Mouse (Mus musculus) intestine, embryonic 14.5 days (tissue): ENCODE measurements around the gene Nxn. TPM values are rescaled to one million over a fixed set of nuclear protein-coding genes. Genes with fewer than 3 reads are reported as not detected.

Source experiments
- ATAC-seq: fragments of 200-750 bp; cut with Nextera tagmentation; replicated peaks from 2 replicates; pipeline ENCODE4 v1.8.0; 2017; ENCODE audit warnings: low read depth, moderate number of reproducible peaks, moderate TSS enrichment, moderate library complexity; ENCODE audit not compliant: low FRiP score, low TSS enrichment
- DNase-seq: peaks from one replicate; pipeline ENCODE4 v3.0.0-alpha.2; 2018; ENCODE audit warnings: low spot score
- H3K27ac ChIP-seq: fragments of 300-500 bp; sonication (generic); 2 replicates; pipeline ENCODE4 v1.5.1; 2014; ENCODE audit warnings: low read depth, mild to moderate bottlenecking, control low read depth
- H3K27me3 ChIP-seq: fragments of 300-500 bp; sonication (generic); replicated peaks from 2 replicates; pipeline ENCODE4 v1.6.1; 2014; ENCODE audit warnings: low read length, control low read depth; ENCODE audit not compliant: control insufficient read depth, insufficient read depth
- H3K36me3 ChIP-seq: fragments of 300-500 bp; sonication (generic); 2 replicates; pipeline ENCODE4 v1.6.1; 2014; ENCODE audit warnings: low read length, control low read depth; ENCODE audit not compliant: control insufficient read depth, insufficient read depth
- H3K4me1 ChIP-seq: fragments of 300-500 bp; sonication (generic); replicated peaks from 2 replicates; pipeline ENCODE4 v1.6.1; 2014; ENCODE audit warnings: low read length, control low read depth, mixed read lengths; ENCODE audit not compliant: control insufficient read depth, insufficient read depth
- H3K4me2 ChIP-seq: fragments of 300-500 bp; sonication (generic); 2 replicates; pipeline ENCODE4 v1.6.1; 2014; ENCODE audit warnings: low read length
- H3K4me3 ChIP-seq: fragments of 300-500 bp; sonication (generic); 2 replicates; pipeline ENCODE4 v1.5.1; 2014; ENCODE audit warnings: low read depth, low read length, control low read depth, mixed read lengths
- H3K9ac ChIP-seq: fragments of 300-500 bp; sonication (generic); 2 replicates; pipeline ENCODE4 v1.6.1; 2014; ENCODE audit warnings: mild to moderate bottlenecking, low read length
- H3K9me3 ChIP-seq: fragments of 300-500 bp; sonication (generic); 2 replicates; pipeline ENCODE4 v1.6.1; 2016; ENCODE audit warnings: low read length, control low read depth; ENCODE audit not compliant: control insufficient read depth
- WGBS: fragments of 180-500 bp; shearing (Covaris S2); extraction: QIAGEN DNeasy Blood & Tissue Kit; methylation state at CpG from one replicate; pipeline ENCODE4 v1.1.7; 2014; 5-methylcytosine and 5-hydroxymethylcytosine counted together
- polyA plus RNA-seq: library from polyadenylated mRNA; unstranded; fragments of >200 nt; fragmentation: Nextera tagmentation; extraction: Ambion mirVana; gene quantifications from 2 replicates; pipeline ENCODE4 v1.2.1, GENCODE M21; 2014

Nxn gene
- polyA plus RNA-seq, 1 experiment from 2014 or later: 45.8 TPM

GRCm38 (mm10) chr11:76278960-76279852 is 119.7 kb downstream of the Nxn start:
- no peak overlapping the region for H3K27ac ChIP-seq
- WGBS: 62% methylated on average over 14 of the region's 14 CpGs
- ATAC-seq: no peak

GRCm38 (mm10) chr11:76272440-76272839 is 126.5 kb downstream of the Nxn start:
- no peaks in the 10 kb centered on the region for H3K27me3 ChIP-seq
- no peak overlapping the region for H3K4me3 ChIP-seq
- H3K4me1 ChIP-seq: no peaks in the 10 kb centered on the region
- no peak for ATAC-seq
- no peaks in the 10 kb centered on the region for H3K9me3 ChIP-seq
- H3K36me3 ChIP-seq: peaks cover 27% of the 10 kb centered on the region
- no peak for DNase-seq
- no peak overlapping the region for H3K9ac ChIP-seq
- H3K4me2 ChIP-seq: no peak overlapping the region
- 80% methylated on average over 4 of the region's 4 CpGs for WGBS
- no peak overlapping the region for H3K27ac ChIP-seq

More at GRCm38 (mm10) chr11:76278960-76279852, 119.7 kb downstream of the Nxn start:
- no peaks in the 10 kb centered on the region for H3K27me3 ChIP-seq
- H3K4me2 ChIP-seq: no peak overlapping the region
- peaks cover 5% of the 10 kb centered on the region; the same call in 1 of the 2 replicates for H3K4me1 ChIP-seq
- no peaks in the 10 kb centered on the region for H3K9me3 ChIP-seq
- H3K9ac ChIP-seq: no peak overlapping the region
- H3K4me3 ChIP-seq: no peak overlapping the region
- peaks cover 4% of the 10 kb centered on the region; the same call in 1 of the 2 replicates for H3K36me3 ChIP-seq
- no peak for DNase-seq

DNA sequence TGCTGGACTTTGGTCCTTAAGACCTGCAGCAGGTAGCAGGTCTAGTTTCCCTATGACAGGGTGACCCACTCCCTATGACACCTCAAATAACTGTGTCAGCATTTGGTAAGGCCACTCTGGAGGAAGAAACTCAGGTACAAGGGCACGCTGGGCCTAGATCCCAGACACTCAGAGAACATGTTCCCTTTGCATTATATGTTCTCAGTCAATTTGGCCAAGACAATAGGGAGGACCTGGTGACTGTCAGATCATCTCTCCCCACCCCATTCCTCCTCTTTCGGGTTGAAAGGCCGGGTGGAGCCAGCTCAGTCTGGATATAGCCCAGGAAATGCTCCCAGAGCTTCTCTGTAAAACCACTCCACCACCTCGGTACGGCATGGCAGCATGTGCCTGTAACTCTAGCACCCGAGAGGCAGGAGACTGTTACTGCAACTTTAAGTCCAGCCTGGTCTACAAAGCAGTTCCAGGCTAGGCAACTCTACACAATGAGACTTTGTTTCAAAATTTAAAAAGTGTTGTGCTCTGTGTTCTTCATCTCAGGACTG is 130.3 kb downstream of the Nxn start:
- H3K27ac ChIP-seq: 0 out of 2 replicates have a peak overlapping the region, but pooled peaks have one; percentile 33

DNA sequence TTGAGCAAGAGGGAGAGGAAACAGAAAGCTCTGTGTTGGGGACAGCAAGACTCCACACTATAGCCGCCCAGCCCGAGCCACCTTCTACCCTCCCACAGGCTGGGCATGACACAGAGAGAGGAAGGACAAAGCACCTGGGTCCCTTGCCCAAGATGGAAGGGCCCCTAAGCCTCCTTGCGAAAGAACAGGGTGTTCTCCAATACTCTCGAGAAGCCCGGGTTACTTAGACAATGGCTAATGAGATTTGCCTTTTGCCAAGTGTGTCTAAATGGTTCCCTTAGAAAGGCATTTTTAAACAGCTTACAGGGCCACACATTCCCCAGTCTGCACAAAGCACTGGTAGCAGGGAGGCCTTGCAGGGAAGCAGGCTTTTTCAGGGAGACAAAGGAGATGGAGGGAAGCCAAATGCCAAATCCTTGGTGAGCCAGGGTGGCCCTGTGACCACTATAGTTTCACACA is 130.9 kb downstream of the Nxn start:
- Histone ChIP-seq H3K4me2 (no peak overlapping the region), H3K9me3 (no peaks in the 10 kb centered on the region), H3K27ac (peak overlapping the region; percentile 33; the same call in 1 of the 2 replicates), H3K4me3 (no peak overlapping the region), H3K9ac (no peak overlapping the region), H3K36me3 (peaks cover 19% of the 10 kb centered on the region; the same call in 1 of the 2 replicates), H3K27me3 (no peaks in the 10 kb centered on the region), H3K4me1 (0 out of 2 replicates have a peak, but pooled peaks cover 3% of the 10 kb centered on the region)
- ATAC-seq: no peak
- 57% methylated on average over 5 of the region's 5 CpGs for WGBS
- DNase-seq: no peak

More for the DNA sequence above, 130.3 kb downstream of the Nxn start:
- H3K36me3 ChIP-seq: peaks cover 18% of the 10 kb centered on the region
- WGBS: 78% methylated on average over 6 of the region's 6 CpGs
- H3K27me3 ChIP-seq: no peaks in the 10 kb centered on the region
- no peak overlapping the region for H3K4me2 ChIP-seq
- H3K9ac ChIP-seq: no peak overlapping the region
- no peak overlapping the region for H3K4me3 ChIP-seq
- DNase-seq (no peak), ATAC-seq (no peak)
- no peaks in the 10 kb centered on the region for H3K4me1 ChIP-seq
- H3K9me3 ChIP-seq: no peaks in the 10 kb centered on the region

- H3K27ac ChIP-seq: peak overlapping the region; percentile 33; the same call in 1 of the 2 replicates
- no peak for DNase-seq
- WGBS: 51% methylated on average over 7 of the region's 7 CpGs
- no peak overlapping the region for H3K4me2 ChIP-seq
- no peaks in the 10 kb centered on the region for H3K27me3 ChIP-seq
- no peaks in the 10 kb centered on the region for H3K9me3 ChIP-seq
- ATAC-seq: no peak
- 0 out of 2 replicates have a peak, but pooled peaks cover 4% of the 10 kb centered on the region for H3K4me1 ChIP-seq
- H3K9ac ChIP-seq: no peak overlapping the region
- H3K36me3 ChIP-seq: peaks cover 17% of the 10 kb centered on the region; the same call in 1 of the 2 replicates
- H3K4me3 ChIP-seq: no peak overlapping the region
Observed at GRCm38 (mm10) chr11:76267550-76267949, 131.4 kb downstream of the Nxn start.

- ATAC-seq: no peak
- H3K9ac ChIP-seq: no peak overlapping the region
- no peaks in the 10 kb centered on the region for H3K9me3 ChIP-seq
- WGBS: 17% methylated on average over 19 of the region's 19 CpGs
- no peak for DNase-seq
- H3K27ac ChIP-seq: no peak overlapping the region
- 0 out of 2 replicates have a peak, but pooled peaks cover 4% of the 10 kb centered on the region for H3K4me1 ChIP-seq
- no peak overlapping the region for H3K4me3 ChIP-seq
- H3K27me3 ChIP-seq: no peaks in the 10 kb centered on the region
- H3K4me2 ChIP-seq: no peak overlapping the region
- peaks cover 34% of the 10 kb centered on the region for H3K36me3 ChIP-seq
Observed at GRCm38 (mm10) chr11:76262611-76263351, 136.2 kb downstream of the Nxn start.

DNA sequence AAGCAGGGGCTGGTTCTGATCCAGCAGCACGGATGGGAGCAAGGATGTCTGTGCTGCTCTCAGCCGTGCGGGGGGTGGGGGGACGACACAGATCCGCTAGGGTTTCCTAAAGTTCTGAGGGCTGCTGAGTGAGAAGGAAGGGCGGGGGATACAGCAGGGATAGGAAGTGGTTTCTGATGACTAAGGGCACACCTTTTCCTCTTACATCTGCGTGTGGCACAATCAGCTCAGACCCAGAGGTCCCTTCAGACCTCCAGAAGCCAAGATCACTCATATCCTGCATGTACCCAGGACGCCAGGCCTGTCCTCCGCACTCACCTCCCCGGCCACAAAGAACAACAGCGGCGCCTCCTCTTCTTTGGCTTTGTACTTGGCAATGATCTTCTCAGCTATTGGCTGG is 137.7 kb downstream of the Nxn start:
- Histone ChIP-seq H3K4me2 (no peak overlapping the region), H3K4me1 (0 out of 2 replicates have a peak, but pooled peaks cover 4% of the 10 kb centered on the region), H3K27me3 (no peaks in the 10 kb centered on the region), H3K27ac (no peak overlapping the region), H3K9me3 (no peaks in the 10 kb centered on the region), H3K4me3 (no peak overlapping the region), H3K9ac (no peak overlapping the region), H3K36me3 (peaks cover 41% of the 10 kb centered on the region)
- DNase-seq (no peak), ATAC-seq (no peak)
- 79% methylated on average over 12 of the region's 12 CpGs for WGBS
